Mouse (Mus musculus): Measurements from ENCODE around the gene Ptpn6. TPM values are rescaled to one million over a fixed set of nuclear protein-coding genes. Genes with fewer than 3 reads are reported as not detected.

Gene Ptpn6
- total RNA-seq, 2 experiments from 2014 or later: 3.8 to 5.7 TPM

DNA sequence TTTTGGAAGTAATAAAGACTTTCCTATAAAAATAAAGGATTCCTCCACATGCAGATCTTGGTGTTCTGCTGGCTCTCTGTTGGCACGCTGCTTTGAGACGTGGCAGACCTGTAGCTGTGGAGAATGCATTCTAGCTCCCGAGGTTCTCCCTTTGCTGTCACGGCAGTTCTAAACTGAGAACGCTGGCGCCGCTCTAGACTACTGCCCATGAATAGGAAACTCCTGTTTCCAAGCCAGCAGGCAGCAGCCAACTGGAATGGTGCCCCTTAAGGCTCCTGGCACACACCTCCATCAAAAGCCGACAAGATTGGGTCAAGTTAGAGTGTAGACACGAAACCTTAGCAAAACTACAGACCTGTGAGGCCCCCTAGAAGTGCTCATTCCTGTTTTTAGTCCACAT lies 64.9 kb downstream of the Ptpn6 start:
- DNase-seq (ENCODE audit: low spot score in 2 of 2): peak; percentile 24 to 57

DNA sequence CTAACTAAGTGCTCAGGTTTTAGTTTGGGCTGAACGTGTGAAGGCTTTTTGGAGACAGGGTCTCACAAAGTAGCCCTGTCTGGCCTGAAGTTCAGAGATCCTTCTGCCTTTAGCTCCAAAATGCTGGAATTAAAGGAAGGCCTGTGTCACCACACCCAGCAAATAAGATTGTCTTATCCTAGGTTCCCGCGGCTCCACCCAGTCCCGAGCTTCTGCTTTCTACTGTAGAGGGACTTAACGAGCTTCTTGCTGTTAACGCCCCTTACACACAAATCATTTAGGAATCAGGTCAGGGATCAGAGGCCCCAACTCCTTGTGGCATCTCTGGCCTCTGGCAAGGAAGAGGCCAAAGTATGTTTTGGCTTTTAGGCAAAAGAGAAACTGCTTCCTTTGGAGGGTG lies 66.4 kb downstream of the Ptpn6 start:
- no peak for DNase-seq (ENCODE audit: low spot score in 2 of 2)

Small RNA genes lying within 50 kb of the gene (microRNA-seq; reads per million reads assigned to microRNA genes)
- gene Mir141 (1.1 to 1.4 reads per million in 2 experiments), gene Mir200c (26.3 to 28.3 reads per million in 2 experiments)

Other genes starting within 250 kb of the Ptpn6 start
- gene C1rl, start 245.6 kb downstream of the Ptpn6 start, total RNA-seq (2021): under 1 TPM; 0.12 to 0.28 TPM
- 1 to 10 TPM in 1 of 2 experiments, under 1 TPM in 1; 0.91 to 1.3 TPM for gene C1ra, start 226.3 kb downstream of the Ptpn6 start, total RNA-seq (2021)
- gene C1s1, start 196.4 kb downstream of the Ptpn6 start, total RNA-seq (2021): 1 to 10 TPM; 1.7 to 2.2 TPM
- gene C1rb, start 168.4 kb downstream of the Ptpn6 start, total RNA-seq (2021): not detected
- gene C1s2, start 102.6 kb downstream of the Ptpn6 start, total RNA-seq (2021): under 1 TPM; 0.23 to 0.29 TPM
- gene Lpcat3, start 75.7 kb downstream of the Ptpn6 start, total RNA-seq (2021): 10 to 100 TPM; 42.3 to 45.3 TPM
- gene Emg1, start 26.5 kb downstream of the Ptpn6 start, total RNA-seq (2021): 10 to 100 TPM; 50.7 to 51.1 TPM
- 100 to 1,000 TPM; 138 to 141 TPM for gene Phb2, start 26.4 kb downstream of the Ptpn6 start, total RNA-seq (2021)
- gene Grcc10, start 2.7 kb upstream of the Ptpn6 start, total RNA-seq (2021): 100 to 1,000 TPM; 297 to 325 TPM
- 1 to 10 TPM in 1 of 2 experiments, not detected in 1; 1.3 TPM for gene Gm45234, start 17.3 kb upstream of the Ptpn6 start, total RNA-seq (2021)
- gene Atn1, start 17.8 kb upstream of the Ptpn6 start, total RNA-seq (2021): 100 to 1,000 TPM; 147 to 149 TPM
- 100 to 1,000 TPM; 667 to 671 TPM for gene Eno2, start 31.0 kb upstream of the Ptpn6 start, total RNA-seq (2021)
- 1 to 10 TPM; 1.6 to 3.4 TPM for gene Lrrc23, start 41.0 kb upstream of the Ptpn6 start, total RNA-seq (2021)
- gene Spsb2, start 69.9 kb upstream of the Ptpn6 start, total RNA-seq (2021): 1 to 10 TPM; 5.7 to 6.7 TPM
- 100 to 1,000 TPM; 578 to 579 TPM for gene Tpi1, start 75.6 kb upstream of the Ptpn6 start, total RNA-seq (2021)
- 100 to 1,000 TPM; 180 to 183 TPM for gene Usp5, start 90.8 kb upstream of the Ptpn6 start, total RNA-seq (2021)
- gene Cdca3, start 90.8 kb upstream of the Ptpn6 start, total RNA-seq (2021): 1 to 10 TPM; 2.0 to 3.4 TPM
- gene Gnb3, start 101.6 kb upstream of the Ptpn6 start, total RNA-seq (2021): under 1 TPM in 1 of 2 experiments, not detected in 1; 0.21 TPM
- 10 to 100 TPM; 24.7 to 24.8 TPM for gene P3h3, start 119.0 kb upstream of the Ptpn6 start, total RNA-seq (2021)
- gene Gpr162, start 125.3 kb upstream of the Ptpn6 start, total RNA-seq (2021): 100 to 1,000 TPM; 180 to 193 TPM
- under 1 TPM; 0.29 to 0.58 TPM for gene Cd4, start 149.5 kb upstream of the Ptpn6 start, total RNA-seq (2021)
- gene Lag3, start 173.0 kb upstream of the Ptpn6 start, total RNA-seq (2021): 1 to 10 TPM; 2.6 to 3.0 TPM
- gene Ptms, start 181.4 kb upstream of the Ptpn6 start, total RNA-seq (2021): 1,000 to 10,000 TPM; 1,231 to 1,331 TPM
- 100 to 1,000 TPM; 681 to 696 TPM for gene Mlf2, start 192.7 kb upstream of the Ptpn6 start, total RNA-seq (2021)
- gene Cops7a, start 226.8 kb upstream of the Ptpn6 start, total RNA-seq (2021): 100 to 1,000 TPM; 125 to 128 TPM

Data from layer of hippocampus, postnatal 14 days (tissue).